Mouse (Mus musculus): Measurements from ENCODE around the gene Selenof. TPM values are rescaled to one million over a fixed set of nuclear protein-coding genes. Genes with fewer than 3 reads are reported as not detected.

Selenof gene
- total and polyA plus RNA-seq, 3 experiments: 265 to 1,760 (median 316) TPM

DNA sequence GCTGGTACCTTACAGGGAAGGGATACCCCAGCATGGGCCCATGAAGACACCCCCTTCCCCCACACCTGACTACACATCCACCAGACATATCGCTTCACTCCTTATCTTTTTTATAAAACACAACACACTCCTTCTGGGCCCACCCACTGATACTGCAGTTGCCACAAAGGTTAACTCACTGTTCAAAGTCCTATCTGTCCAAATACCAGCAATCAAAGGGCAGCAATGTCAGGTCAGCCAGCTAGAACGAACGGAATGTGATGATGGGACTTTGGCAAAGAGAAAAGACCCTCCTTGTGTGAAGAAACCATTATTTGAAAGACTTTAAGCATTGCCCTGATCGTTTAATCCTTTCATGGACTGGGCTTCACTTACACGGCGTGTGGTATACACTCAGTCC lies 42.3 kb downstream of the Selenof start:
- Histone ChIP-seq H3K79me2 (ENCODE audit: control insufficient read depth, insufficient read depth, low read length, poor library complexity) (no peaks in the 10 kb centered on the region), H3K9me3 (replicated peaks; ENCODE audit: insufficient read depth, low read length) (no peaks in the 10 kb centered on the region), H3K4me3 (ENCODE audit: control insufficient read depth in 1 of 2, insufficient read depth in 1 of 2, low read depth in 2 of 2, low read length in 2 of 2) (no peak overlapping the region), H3K4me1 (ENCODE audit: control insufficient read depth in 1 of 2, insufficient read depth in 2 of 2, low read length in 2 of 2) (peaks cover 6 to 13% of the 10 kb centered on the region in 2 experiments), H3K36me3 (ENCODE audit: control insufficient read depth in 1 of 2, insufficient read depth in 2 of 2, low read length in 2 of 2) (peaks cover 0 to 10% of the 10 kb centered on the region in 2 experiments; a peak in 2 of 4 replicates), H3K27ac (ENCODE audit: control insufficient read depth, low read depth, low read length) (no peak overlapping the region), H3K9ac (ENCODE audit: control insufficient read depth, low read depth, low read length, poor library complexity, severe bottlenecking) (no peak overlapping the region), H3K27me3 (ENCODE audit: control insufficient read depth in 1 of 2, insufficient read depth in 2 of 2, low read length in 2 of 2) (no peaks in the 10 kb centered on the region)
- no peak for DNase-seq (ENCODE audit: low read depth, low spot score)
- no peak for TF ChIP-seq UBTF (IDR thresholded peaks at IDR 0.05; ENCODE audit: borderline replicate concordance, insufficient read depth, low read depth, low read length)
- TF ChIP-seq TBP (IDR thresholded peaks at IDR 0.05; ENCODE audit: low read depth, low read length): no peak
- TF ChIP-seq ETS1 (IDR thresholded peaks at IDR 0.05; ENCODE audit: low read depth, low read length): no peak
- TF ChIP-seq NELFE (IDR thresholded peaks at IDR 0.05; ENCODE audit: low read depth, low read length): no peak
- peak in 1 of 2 experiments; percentile 41; a peak in 1 of 4 replicates for TF ChIP-seq EP300 (IDR thresholded peaks at IDR 0.05; ENCODE audit: low read depth in 1 of 2, low read length in 2 of 2)

GRCm38 (mm10) chr3:144614277-144614676 lies 44.2 kb downstream of the Selenof start:
- Histone ChIP-seq H3K9ac (ENCODE audit: control insufficient read depth, low read depth, low read length, poor library complexity, severe bottlenecking) (no peak overlapping the region), H3K9me3 (replicated peaks; ENCODE audit: insufficient read depth, low read length) (no peaks in the 10 kb centered on the region), H3K36me3 (ENCODE audit: control insufficient read depth in 1 of 2, insufficient read depth in 2 of 2, low read length in 2 of 2) (peaks cover 0 to 10% of the 10 kb centered on the region in 2 experiments; a peak in 2 of 4 replicates), H3K27ac (ENCODE audit: control insufficient read depth, low read depth, low read length) (no peak overlapping the region), H3K27me3 (ENCODE audit: control insufficient read depth in 1 of 2, insufficient read depth in 2 of 2, low read length in 2 of 2) (no peaks in the 10 kb centered on the region), H3K4me1 (ENCODE audit: control insufficient read depth in 1 of 2, insufficient read depth in 2 of 2, low read length in 2 of 2) (peaks cover 6 to 9% of the 10 kb centered on the region in 2 experiments), H3K4me3 (ENCODE audit: control insufficient read depth in 1 of 2, insufficient read depth in 1 of 2, low read depth in 2 of 2, low read length in 2 of 2) (no peak overlapping the region), H3K79me2 (ENCODE audit: control insufficient read depth, insufficient read depth, low read length, poor library complexity) (no peaks in the 10 kb centered on the region)
- no peak for DNase-seq (ENCODE audit: low read depth, low spot score)
- no peak for TF ChIP-seq ELF1 (IDR thresholded peaks at IDR 0.05; ENCODE audit: low read depth, low read length)
- no peak for TF ChIP-seq TBP (IDR thresholded peaks at IDR 0.05; ENCODE audit: low read depth, low read length)
- TF ChIP-seq UBTF (IDR thresholded peaks at IDR 0.05; ENCODE audit: borderline replicate concordance, insufficient read depth, low read depth, low read length): no peak
- no peak for TF ChIP-seq SIN3A (IDR thresholded peaks at IDR 0.05; ENCODE audit: low read length)
- no peak for TF ChIP-seq POLR2A (IDR thresholded peaks at IDR 0.05; ENCODE audit: control insufficient read depth in 1 of 2, insufficient read depth in 1 of 2, low read depth in 1 of 2, low read length in 2 of 2, poor library complexity in 1 of 2)
- TF ChIP-seq BHLHE40 (IDR thresholded peaks at IDR 0.05; ENCODE audit: borderline replicate concordance, low read depth, low read length): no peak
- TF ChIP-seq JUND (IDR thresholded peaks at IDR 0.05; ENCODE audit: low read depth, low read length): no peak
- TF ChIP-seq POLR2AphosphoS5 (IDR thresholded peaks at IDR 0.05; ENCODE audit: borderline replicate concordance, low read depth, low read length): no peak
- no peak for TF ChIP-seq GATA1 (IDR thresholded peaks at IDR 0.05; ENCODE audit: low read depth, low read length)
- TF ChIP-seq MXI1 (IDR thresholded peaks at IDR 0.05; ENCODE audit: low read depth, low read length): no peak
- no peak for TF ChIP-seq E2F4 (IDR thresholded peaks at IDR 0.05; ENCODE audit: borderline replicate concordance, low read depth, low read length)
- TF ChIP-seq HCFC1 (IDR thresholded peaks at IDR 0.05; ENCODE audit: low read depth, low read length): no peak
- no peak for TF ChIP-seq CHD1 (IDR thresholded peaks at IDR 0.05; ENCODE audit: low read depth, low read length)
- no peak for TF ChIP-seq NRF1 (IDR thresholded peaks at IDR 0.05; ENCODE audit: insufficient read depth, low read depth, low read length, poor library complexity, severe bottlenecking)
- no peak for TF ChIP-seq USF1 (IDR thresholded peaks at IDR 0.05; ENCODE audit: low read depth, low read length)
- TF ChIP-seq RAD21 (IDR thresholded peaks at IDR 0.05; ENCODE audit: low read depth, low read length): no peak
- no peak for TF ChIP-seq MAZ (IDR thresholded peaks at IDR 0.05; ENCODE audit: low read depth, low read length)
- TF ChIP-seq MAFK (IDR thresholded peaks at IDR 0.05; ENCODE audit: borderline replicate concordance, low read depth, low read length): no peak
- no peak for TF ChIP-seq GABPA (IDR thresholded peaks at IDR 0.05; ENCODE audit: low read depth, low read length)

Data from MEL (cell line).